Mouse (Mus musculus) lung, postnatal 0 days (tissue): Measurements from ENCODE around the gene Olfr1354. TPM values are rescaled to one million over a fixed set of nuclear protein-coding genes. Genes with fewer than 3 reads are reported as not detected.
"Not testable (repeated sequence)": the region's sequence is repeated elsewhere in the genome, so short reads cannot be mapped to it uniquely, and the experiment has no call there.

Source experiments
- ATAC-seq: fragments of 200-750 bp; cut with Nextera tagmentation; 2 replicates; pipeline ENCODE4 v1.8.0; 2017; ENCODE audit warnings: moderate library complexity
- DNase-seq: peaks from one replicate; pipeline ENCODE4 v3.0.0-alpha.2; 2016; ENCODE audit warnings: low spot score
- H3K27ac ChIP-seq: fragments of 300-500 bp; sonication (generic); 2 replicates; pipeline ENCODE4 v1.5.1; 2014; ENCODE audit warnings: antibody characterized with exemption, mild to moderate bottlenecking, low read length, mixed read lengths
- H3K27me3 ChIP-seq: fragments of 300-500 bp; sonication (generic); replicated peaks from 2 replicates; pipeline ENCODE4 v1.6.1; 2014; ENCODE audit warnings: low read length, mixed read lengths; ENCODE audit not compliant: insufficient read depth
- H3K36me3 ChIP-seq: fragments of 300-500 bp; sonication (generic); 2 replicates; pipeline ENCODE4 v1.6.1; 2014; ENCODE audit warnings: low read length, mixed read lengths; ENCODE audit not compliant: insufficient read depth
- H3K4me1 ChIP-seq: fragments of 300-500 bp; sonication (generic); 2 replicates; pipeline ENCODE4 v1.6.1; 2014; ENCODE audit warnings: antibody characterized with exemption, low read depth, low read length, mixed read lengths; ENCODE audit not compliant: insufficient read depth
- H3K4me2 ChIP-seq: fragments of 300-500 bp; sonication (generic); replicated peaks from 2 replicates; pipeline ENCODE4 v1.6.1; 2014; ENCODE audit warnings: low read depth, mild to moderate bottlenecking, low read length, moderate library complexity, mixed read lengths
- H3K4me3 ChIP-seq: fragments of 300-500 bp; sonication (generic); 2 replicates; pipeline ENCODE4 v1.5.1; 2014; ENCODE audit warnings: low read depth, low read length
- H3K9ac ChIP-seq: fragments of 300-500 bp; sonication (generic); replicated peaks from 2 replicates; pipeline ENCODE4 v1.6.1; 2014; ENCODE audit warnings: low read depth, mild to moderate bottlenecking
- H3K9me3 ChIP-seq: fragments of 300-500 bp; sonication (generic); 2 replicates; pipeline ENCODE4 v1.6.1; 2016; ENCODE audit warnings: low read length, mixed read lengths
- CTCF ChIP-seq: IDR thresholded peaks from 2 replicates; pipeline ENCODE4 v1.5.1; 2016; ENCODE audit warnings: antibody characterized with exemption, mild to moderate bottlenecking
- EP300 ChIP-seq: IDR thresholded peaks from 2 replicates; pipeline ENCODE4 v1.6.1; 2016; ENCODE audit warnings: antibody characterized with exemption, mild to moderate bottlenecking, control low read depth
- WGBS: fragments of 180-500 bp; shearing (Covaris S2); extraction: QIAGEN DNeasy Blood & Tissue Kit; methylation state at CpG from one replicate; pipeline ENCODE4 v1.1.7; 2014; 5-methylcytosine and 5-hydroxymethylcytosine counted together
- polyA plus RNA-seq: library from polyadenylated mRNA; unstranded; fragments of >200 nt; fragmentation: Nextera tagmentation; extraction: Ambion mirVana; gene quantifications from 2 replicates; pipeline ENCODE4 v1.2.1, GENCODE M21; 2015

The Olfr1354 gene
- polyA plus RNA-seq = not detected in 2 replicates

DNA sequence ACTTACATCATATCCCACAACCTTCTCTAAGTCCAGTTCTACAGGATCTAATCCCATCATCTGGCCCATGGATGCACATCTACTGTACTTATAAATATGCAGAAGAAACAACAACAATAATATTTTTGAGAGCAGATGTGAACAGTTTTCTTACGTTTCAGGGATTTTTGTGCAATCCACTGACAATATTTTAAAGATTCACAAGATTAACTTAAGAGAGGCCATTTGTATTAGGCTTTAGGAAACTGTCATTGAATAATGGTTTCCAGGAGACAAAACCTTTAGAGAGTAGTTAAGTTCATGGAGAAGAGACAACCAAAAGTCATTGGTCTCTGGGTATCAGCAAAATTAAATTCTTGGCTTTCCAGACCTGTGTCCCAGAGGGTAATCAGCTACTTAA lies at the start of gene Olfr1354:
Gene Olfr1354, plus strand, starts transcription at position 301 of the 400 bp plus-strand sequence.
- 57% methylated on average over 1 of the region's 1 CpGs for WGBS
- not testable (repeated sequence) for H3K4me2 ChIP-seq, ATAC-seq, H3K27ac ChIP-seq, H3K36me3 ChIP-seq, DNase-seq, H3K4me1 ChIP-seq, H3K9ac ChIP-seq, H3K9me3 ChIP-seq, H3K27me3 ChIP-seq, H3K4me3 ChIP-seq

- no peaks in the 10 kb centered on the region for H3K36me3 ChIP-seq
- H3K4me3 ChIP-seq = no peak within 1 kb of the TSS
- no peak within 1 kb of the TSS for H3K4me2 ChIP-seq
- no peak within 1 kb of the TSS for H3K27ac ChIP-seq
- H3K9ac ChIP-seq = no peak within 1 kb of the TSS
- DNase-seq (no peak), ATAC-seq (no peak)
- H3K9me3 ChIP-seq = no peaks in the 10 kb centered on the region
- no peaks in the 10 kb centered on the region for H3K27me3 ChIP-seq
- no peaks in the 10 kb centered on the region for H3K4me1 ChIP-seq
- no peak for TF ChIP-seq EP300
- no peak for TF ChIP-seq CTCF
- WGBS = 53% methylated on average over 2 of the region's 2 CpGs
Observed at GRCm38 (mm10) chr10:78875240-78875639, 37.7 kb upstream of the Olfr1354 start, which contains the start of gene Olfr1355. TSS of gene Olfr1355 (plus strand) at chr10:78875540.

GRCm38 (mm10) chr10:78950336-78950735 lies 37.4 kb downstream of the Olfr1354 start, which contains the start of gene Olfr8:
TSS of gene Olfr8 (plus strand) at chr10:78950636.
- WGBS = 75% methylated on average over 1 of the region's 1 CpGs
- H3K36me3 ChIP-seq, H3K4me1 ChIP-seq, ATAC-seq, DNase-seq, H3K4me3 ChIP-seq, H3K9ac ChIP-seq, H3K4me2 ChIP-seq, H3K9me3 ChIP-seq, H3K27me3 ChIP-seq, H3K27ac ChIP-seq: not testable (repeated sequence)

DNA sequence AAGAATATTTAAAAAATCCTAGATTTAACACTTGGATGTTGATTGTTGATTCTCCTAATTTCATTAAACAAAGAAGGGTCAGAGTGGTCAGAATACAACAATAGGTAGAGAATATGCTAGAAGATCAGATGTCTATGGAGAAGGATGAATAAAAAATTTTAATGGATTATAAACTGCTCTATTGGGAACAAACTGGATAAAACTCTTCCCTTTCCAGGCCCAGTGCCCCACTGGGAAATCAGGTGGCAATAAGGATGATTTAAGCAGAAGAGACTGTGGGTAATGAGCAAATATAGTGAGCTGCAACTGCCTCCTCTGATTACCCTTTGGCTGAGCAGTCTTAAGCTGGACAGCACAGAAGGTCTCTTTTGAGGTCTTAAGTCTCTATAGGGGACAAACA lies 50.0 kb downstream of the Olfr1354 start, which contains the start of gene Olfr1353:
Gene Olfr1353, plus strand, starts transcription at position 301 of the 400 bp plus-strand sequence.
- not testable (repeated sequence) for H3K4me3 ChIP-seq, H3K27me3 ChIP-seq, H3K36me3 ChIP-seq, H3K27ac ChIP-seq, H3K9ac ChIP-seq, ATAC-seq, H3K4me2 ChIP-seq, DNase-seq, H3K9me3 ChIP-seq, H3K4me1 ChIP-seq

Other genes starting within 250 kb of the Olfr1354 start
- gene Casp14, start 194.9 kb upstream of the Olfr1354 start, polyA plus RNA-seq = not detected in 2 replicates
- not detected in 2 replicates for gene Ccdc105, start 160.1 kb upstream of the Olfr1354 start, polyA plus RNA-seq
- gene Slc1a6, start 132.7 kb upstream of the Olfr1354 start, polyA plus RNA-seq = 0.36 and 0.41 TPM in 2 replicates
- not detected in 2 replicates for gene Olfr1356, start 61.0 kb upstream of the Olfr1354 start, polyA plus RNA-seq
- not detected in 2 replicates for gene Olfr1355, start 37.6 kb upstream of the Olfr1354 start, polyA plus RNA-seq
- not detected in 2 replicates for gene Olfr8, start 37.5 kb downstream of the Olfr1354 start, polyA plus RNA-seq
- gene Olfr1353, start 50.1 kb downstream of the Olfr1354 start, polyA plus RNA-seq = not detected in 2 replicates
- gene Olfr1352, start 67.9 kb downstream of the Olfr1354 start, polyA plus RNA-seq = not detected in 2 replicates
- gene Olfr1351, start 99.3 kb downstream of the Olfr1354 start, polyA plus RNA-seq = not detected in 2 replicates
- not detected in 2 replicates for gene Olfr57, start 115.6 kb downstream of the Olfr1354 start, polyA plus RNA-seq
- 15.8 and 16.4 TPM in 2 replicates for gene 2610008E11Rik, start 184.4 kb downstream of the Olfr1354 start, polyA plus RNA-seq
- not detected in 2 replicates for gene Vmn2r80, start 235.6 kb downstream of the Olfr1354 start, polyA plus RNA-seq